Mouse (Mus musculus) MEL (cell line): ENCODE measurements around the gene 2010003K11Rik. TPM values are rescaled to one million over a fixed set of nuclear protein-coding genes. Genes with fewer than 3 reads are reported as not detected.

Source experiments
- DNase-seq: peaks from one replicate; pipeline ENCODE4 v3.0.0; 2011; ENCODE audit warnings: low read depth, low spot score
- H3K27ac ChIP-seq: 2 replicates; pipeline ENCODE4 v1.5.1; 2012; ENCODE audit warnings: low read depth, mild to moderate bottlenecking, control low read depth, low read length, moderate library complexity; ENCODE audit not compliant: control insufficient read depth
- H3K27me3 ChIP-seq, 2 experiments: fragments of 150-350 bp in 1 of 2; sonication (generic) in 1 of 2; 2 replicates each; pipeline ENCODE4 v1.6.1; 2012; ENCODE audit warnings: low read length in 2 of 2, mild to moderate bottlenecking in 2 of 2, improper control_type of control experiment in 1 of 2, moderate library complexity in 1 of 2; ENCODE audit not compliant: insufficient read depth in 2 of 2, control insufficient read depth in 1 of 2
- H3K36me3 ChIP-seq, 2 experiments: 2 replicates each; pipeline ENCODE4 v1.6.1; 2012 to 2014; ENCODE audit warnings: low read length in 2 of 2, improper control_type of control experiment in 1 of 2, inconsistent platforms in 1 of 2, mild to moderate bottlenecking in 1 of 2; ENCODE audit not compliant: insufficient read depth in 2 of 2, control insufficient read depth in 1 of 2
- H3K4me1 ChIP-seq, 2 experiments: fragments of 150-350 bp in 1 of 2; sonication (generic) in 1 of 2; 2 replicates each; pipeline ENCODE4 v1.6.1; 2012; ENCODE audit warnings: low read length in 2 of 2, improper control_type of control experiment in 1 of 2, mild to moderate bottlenecking in 1 of 2; ENCODE audit not compliant: insufficient read depth in 2 of 2, control insufficient read depth in 1 of 2
- H3K4me3 ChIP-seq, 2 experiments: fragments of 150-350 bp in 1 of 2; sonication (generic) in 1 of 2; 2 replicates each; pipeline ENCODE4 v1.5.1; 2012; ENCODE audit warnings: low read depth in 2 of 2, low read length in 2 of 2, mild to moderate bottlenecking in 2 of 2, moderate library complexity in 2 of 2, control low read depth in 1 of 2, improper control_type of control experiment in 1 of 2; ENCODE audit not compliant: control insufficient read depth in 1 of 2, insufficient read depth in 1 of 2
- H3K79me2 ChIP-seq: 2 replicates; pipeline ENCODE4 v1.6.1; 2012; ENCODE audit warnings: mild to moderate bottlenecking, low read length, moderate library complexity; ENCODE audit not compliant: control insufficient read depth, poor library complexity, insufficient read depth
- H3K9ac ChIP-seq: 2 replicates; pipeline ENCODE4 v1.6.1; 2012; ENCODE audit warnings: low read depth, mild to moderate bottlenecking, control low read depth, low read length, moderate library complexity; ENCODE audit not compliant: control insufficient read depth, poor library complexity, severe bottlenecking
- H3K9me3 ChIP-seq: fragments of 150-350 bp; sonication (generic); replicated peaks from 2 replicates; pipeline ENCODE4 v1.6.1; 2012; ENCODE audit warnings: mild to moderate bottlenecking, low read length, improper control_type of control experiment, moderate library complexity; ENCODE audit not compliant: insufficient read depth
- ELF1 ChIP-seq: IDR thresholded peaks from 2 replicates; pipeline ENCODE4 v1.6.1; 2014; ENCODE audit warnings: low read depth, mild to moderate bottlenecking, inconsistent platforms, low read length, improper control_type of control experiment, moderate library complexity
- EP300 ChIP-seq, 2 experiments: IDR thresholded peaks; 2 replicates each; pipeline ENCODE4 v1.6.1; 2011; ENCODE audit warnings: improper control_type of control experiment in 2 of 2, low read length in 2 of 2, low read depth in 1 of 2, mild to moderate bottlenecking in 1 of 2
- GATA1 ChIP-seq: IDR thresholded peaks from 2 replicates; pipeline ENCODE4 v1.6.1; 2011; ENCODE audit warnings: low read depth, low read length, improper control_type of control experiment
- HCFC1 ChIP-seq: IDR thresholded peaks from 2 replicates; pipeline ENCODE4 v1.6.1; 2012; ENCODE audit warnings: low read depth, mild to moderate bottlenecking, inconsistent platforms, low read length, improper control_type of control experiment, moderate library complexity
- MAFK ChIP-seq: IDR thresholded peaks from 2 replicates; pipeline ENCODE4 v1.6.1; 2011; ENCODE audit warnings: low read depth, mild to moderate bottlenecking, low read length, improper control_type of control experiment, borderline replicate concordance
- MAZ ChIP-seq: IDR thresholded peaks from 2 replicates; pipeline ENCODE4 v1.6.1; 2012; ENCODE audit warnings: low read depth, mild to moderate bottlenecking, inconsistent platforms, low read length, improper control_type of control experiment
- MEF2A ChIP-seq: IDR thresholded peaks from 2 replicates; pipeline ENCODE4 v1.6.1; 2014; ENCODE audit warnings: low read depth, mild to moderate bottlenecking, inconsistent platforms, low read length, improper control_type of control experiment; ENCODE audit not compliant: poor library complexity, insufficient replicate concordance, severe bottlenecking; ENCODE audit errors: extremely low read depth
- MYC ChIP-seq: IDR thresholded peaks from 2 replicates; pipeline ENCODE4 v1.6.1; 2011; ENCODE audit warnings: low read depth, mild to moderate bottlenecking, low read length, improper control_type of control experiment, moderate library complexity
- NELFE ChIP-seq: IDR thresholded peaks from 2 replicates; pipeline ENCODE4 v1.6.1; 2011; ENCODE audit warnings: low read depth, low read length, improper control_type of control experiment
- POLR2AphosphoS5 ChIP-seq: IDR thresholded peaks from 2 replicates; pipeline ENCODE4 v1.6.1; 2012; ENCODE audit warnings: low read depth, borderline replicate concordance, mild to moderate bottlenecking, inconsistent platforms, low read length, moderate library complexity, mixed read lengths
- RCOR1 ChIP-seq: IDR thresholded peaks from 2 replicates; pipeline ENCODE4 v1.6.1; 2012; ENCODE audit warnings: low read depth, mild to moderate bottlenecking, inconsistent platforms, low read length, improper control_type of control experiment
- TBP ChIP-seq: IDR thresholded peaks from 2 replicates; pipeline ENCODE4 v1.8.0; 2011; ENCODE audit warnings: low read depth, low read length, improper control_type of control experiment
- UBTF ChIP-seq: IDR thresholded peaks from 2 replicates; pipeline ENCODE4 v1.6.1; 2012; ENCODE audit warnings: low read depth, mild to moderate bottlenecking, inconsistent platforms, low read length, improper control_type of control experiment, moderate library complexity, borderline replicate concordance; ENCODE audit not compliant: insufficient read depth
- USF2 ChIP-seq, 2 experiments: IDR thresholded peaks; 2 replicates each; pipeline ENCODE4 v1.6.1; 2011 to 2012; ENCODE audit warnings: improper control_type of control experiment in 2 of 2, low read length in 2 of 2, borderline replicate concordance in 1 of 2, inconsistent platforms in 1 of 2, low read depth in 1 of 2, mild to moderate bottlenecking in 1 of 2; ENCODE audit not compliant: insufficient read depth in 1 of 2
- ZKSCAN1 ChIP-seq: IDR thresholded peaks from 2 replicates; pipeline ENCODE4 v1.6.1; 2012; ENCODE audit warnings: low read depth, mild to moderate bottlenecking, inconsistent platforms, low read length, improper control_type of control experiment, moderate library complexity
- ZMIZ1 ChIP-seq: IDR thresholded peaks from 2 replicates; pipeline ENCODE4 v1.6.1; 2012; ENCODE audit warnings: low read depth, mild to moderate bottlenecking, inconsistent platforms, low read length, improper control_type of control experiment, moderate library complexity
- polyA plus RNA-seq, 2 experiments: library from polyadenylated mRNA; stranded (reverse) in 1 of 2; unstranded in 1 of 2; fragments of >175 nt in 1 of 2; fragments of >200 nt in 1 of 2; gene quantifications; 2 replicates each; pipeline versions ENCODE4 v1.2.1 to v1.2.4; 2012; ENCODE audit warnings: low replicate concordance in 2 of 2, low read depth in 1 of 2; ENCODE audit not compliant: insufficient read length in 2 of 2, insufficient read depth in 1 of 2, missing spikeins in 1 of 2
- total RNA-seq: library from RNA; depleted of rRNA; stranded (reverse); fragments of 300-350 nt; gene quantifications from 2 replicates; pipeline ENCODE4 v1.2.3, GENCODE M21; 2012

2010003K11Rik gene
- total and polyA plus RNA-seq, 3 experiments, result not detected

DNA sequence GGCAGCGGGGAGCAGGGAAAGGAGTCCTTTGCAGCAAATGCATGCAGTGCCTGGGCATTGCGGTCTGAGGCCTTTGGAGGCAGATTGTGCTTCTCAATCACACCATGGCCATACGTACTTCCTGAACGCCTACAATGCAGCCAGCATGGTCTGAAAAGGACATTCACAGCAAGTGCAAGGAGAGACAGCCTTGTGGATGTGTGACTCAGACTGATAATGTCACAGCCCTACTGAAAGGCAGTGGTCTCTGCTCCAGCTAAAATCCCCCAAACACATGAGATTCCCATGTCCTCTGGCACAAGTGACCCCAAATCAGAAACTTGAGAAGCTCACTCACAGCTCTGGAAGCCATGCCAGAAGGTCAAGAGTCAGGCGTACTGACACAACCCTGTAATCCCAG lies 2.6 kb downstream of the 2010003K11Rik start:
- TF ChIP-seq RCOR1, result no peak
- no peak for TF ChIP-seq NELFE
- no peak for TF ChIP-seq ELF1
- TF ChIP-seq GATA1, result no peak
- no peak for TF ChIP-seq MAZ
- TF ChIP-seq USF2 (IDR thresholded peaks at IDR 0.05; ENCODE audit: borderline replicate concordance in 1 of 2, insufficient read depth in 1 of 2, low read depth in 1 of 2, low read length in 2 of 2), result no peak
- no peak for TF ChIP-seq ZMIZ1
- TF ChIP-seq MEF2A, result no peak
- no peak for TF ChIP-seq MYC
- TF ChIP-seq EP300 (IDR thresholded peaks at IDR 0.05; ENCODE audit: low read depth in 1 of 2, low read length in 2 of 2), result no peak
- no peak for TF ChIP-seq UBTF
- no peak for TF ChIP-seq MAFK
- TF ChIP-seq ZKSCAN1, result no peak
- no peak for TF ChIP-seq HCFC1
- DNase-seq, result no peak

DNA sequence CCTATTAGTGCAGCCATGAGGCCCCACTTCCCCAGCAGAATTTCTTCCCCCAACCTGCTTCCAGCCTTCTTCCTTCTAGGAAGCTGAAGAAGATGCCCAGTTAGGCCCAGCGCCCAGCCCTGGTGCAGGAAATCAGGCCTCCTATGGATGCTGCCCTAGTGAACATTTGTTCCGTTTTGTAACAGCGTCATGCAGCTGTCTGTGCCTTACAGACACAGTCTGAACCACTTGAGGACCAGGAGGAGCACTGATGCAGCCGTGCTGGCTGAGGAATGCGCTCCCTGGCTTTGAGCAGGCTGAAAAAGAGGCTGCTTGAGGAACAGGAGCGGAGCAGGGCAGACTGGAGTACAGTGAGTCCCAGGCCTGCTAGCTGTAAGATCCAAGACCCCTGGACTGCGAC lies 3.7 kb downstream of the 2010003K11Rik start:
- Histone ChIP-seq H3K79me2 (no peaks in the 10 kb centered on the region), H3K27me3 (peaks cover 2% of the 10 kb centered on the region in 2 experiments; a peak in 2 of 4 replicates), H3K4me1 (no peaks in the 10 kb centered on the region), H3K9me3 (no peaks in the 10 kb centered on the region), H3K27ac (no peak overlapping the region), H3K9ac (no peak overlapping the region), H3K4me3 (no peak overlapping the region), H3K36me3 (no peaks in the 10 kb centered on the region)
- DNase-seq, result no peak
- TF ChIP-seq TBP (no peak), POLR2AphosphoS5 (no peak), MYC (no peak)

More for the DNA sequence above, 2.6 kb downstream of the 2010003K11Rik start:
- no peaks in the 10 kb centered on the region for H3K36me3 ChIP-seq
- no peaks in the 10 kb centered on the region for H3K79me2 ChIP-seq
- no peak overlapping the region for H3K9ac ChIP-seq
- no peak overlapping the region for H3K27ac ChIP-seq
- no peaks in the 10 kb centered on the region for H3K4me1 ChIP-seq
- H3K27me3 ChIP-seq, result no peaks in the 10 kb centered on the region; a peak in 2 of 4 replicates
- H3K4me3 ChIP-seq, result no peak overlapping the region
- H3K9me3 ChIP-seq, result no peaks in the 10 kb centered on the region
